Mouse (Mus musculus): Measurements from ENCODE around the gene Fam129b. TPM values are rescaled to one million over a fixed set of nuclear protein-coding genes. Genes with fewer than 3 reads are reported as not detected.
A peak's percentile ranks its signal among the peaks of the same experiment; 100 is the strongest.

The Fam129b gene
- total and polyA plus RNA-seq, 3 experiments = 17.5 to 20.0 TPM; not detected in 1

DNA sequence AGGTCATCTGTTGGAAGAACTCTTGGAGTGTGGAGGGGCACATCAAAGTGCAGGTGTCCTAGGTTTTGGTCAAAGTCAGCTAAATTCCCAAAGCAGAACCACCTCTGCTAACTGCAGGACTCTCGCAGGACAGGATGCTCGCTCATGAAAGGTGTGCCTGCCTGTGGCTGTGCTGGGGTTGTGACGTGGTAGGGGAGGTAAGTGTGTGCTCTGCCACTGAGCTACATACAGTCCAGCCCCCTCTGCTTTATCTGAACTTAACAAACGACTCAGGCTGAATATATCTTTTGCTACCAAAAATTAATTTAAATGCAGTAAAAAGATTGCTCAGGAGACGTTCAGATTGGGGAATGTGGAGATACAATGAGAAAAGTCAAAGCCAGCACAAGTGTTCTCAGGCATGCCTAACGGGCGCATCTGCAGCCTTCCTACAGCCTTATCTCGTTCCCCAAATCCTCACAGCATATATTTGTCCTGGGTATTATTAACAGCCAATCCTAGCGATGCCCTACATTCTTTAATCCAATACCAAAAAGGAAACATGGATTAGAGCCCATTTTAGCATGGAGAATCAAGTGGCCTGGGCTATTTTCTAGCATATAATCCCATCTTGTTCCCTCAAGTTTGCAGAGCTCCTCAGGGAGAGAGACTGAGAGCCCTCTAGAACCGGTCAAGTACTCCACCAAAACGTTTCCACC is 46.8 kb upstream of the Fam129b start:
- H3K9me3 ChIP-seq (replicated peaks; ENCODE audit: insufficient read depth, low read length) = no peaks in the 10 kb centered on the region
- no peak overlapping the region for H3K4me3 ChIP-seq (ENCODE audit: control insufficient read depth in 1 of 2, insufficient read depth in 1 of 2, low read depth in 2 of 2, low read length in 2 of 2)
- no peak for TF ChIP-seq JUND (IDR thresholded peaks at IDR 0.05; ENCODE audit: low read depth, low read length)
- TF ChIP-seq UBTF (IDR thresholded peaks at IDR 0.05; ENCODE audit: borderline replicate concordance, insufficient read depth, low read depth, low read length) = no peak
- TF ChIP-seq MAX (IDR thresholded peaks at IDR 0.05; ENCODE audit: low read length) = no peak
- TF ChIP-seq MYB (IDR thresholded peaks at IDR 0.05; ENCODE audit: low read depth, low read length) = no peak
- H3K36me3 ChIP-seq (ENCODE audit: control insufficient read depth in 1 of 2, insufficient read depth in 2 of 2, low read length in 2 of 2) = peaks cover 0 to 2% of the 10 kb centered on the region in 2 experiments; a peak in 1 of 4 replicates
- H3K79me2 ChIP-seq (ENCODE audit: control insufficient read depth, insufficient read depth, low read length, poor library complexity) = no peaks in the 10 kb centered on the region
- no peak overlapping the region for H3K9ac ChIP-seq (ENCODE audit: control insufficient read depth, low read depth, low read length, poor library complexity, severe bottlenecking)
- H3K27me3 ChIP-seq (ENCODE audit: control insufficient read depth in 1 of 2, insufficient read depth in 2 of 2, low read length in 2 of 2) = no peaks in the 10 kb centered on the region
- DNase-seq (ENCODE audit: low read depth, low spot score) = no peak
- H3K27ac ChIP-seq (ENCODE audit: control insufficient read depth, low read depth, low read length) = no peak overlapping the region
- no peaks in the 10 kb centered on the region for H3K4me1 ChIP-seq (ENCODE audit: control insufficient read depth in 1 of 2, insufficient read depth in 2 of 2, low read length in 2 of 2)

DNA sequence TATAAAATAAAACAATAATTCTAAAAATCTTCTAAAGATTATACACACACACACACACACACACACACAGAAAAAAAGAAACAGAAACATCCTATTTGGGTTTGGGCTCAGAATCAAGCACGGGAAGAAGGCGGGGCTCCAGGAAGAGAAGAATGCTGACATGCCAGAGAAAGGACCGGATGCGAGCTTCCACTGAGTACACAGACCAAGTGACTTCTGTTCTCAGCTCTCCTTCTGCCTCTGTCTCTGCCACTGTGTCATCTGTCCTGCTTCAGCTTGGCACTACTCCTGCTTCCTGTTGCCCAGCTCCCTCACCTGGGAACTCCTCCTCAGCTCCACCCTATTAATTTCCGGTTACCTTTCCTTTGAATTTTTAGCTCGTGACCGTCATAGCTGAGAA is 41.4 kb upstream of the Fam129b start:
- no peaks in the 10 kb centered on the region for H3K79me2 ChIP-seq (ENCODE audit: control insufficient read depth, insufficient read depth, low read length, poor library complexity)
- TF ChIP-seq CHD1 (IDR thresholded peaks at IDR 0.05; ENCODE audit: low read depth, low read length) (no peak), KAT2A (conservative IDR thresholded peaks at IDR 0.05; ENCODE audit: low read depth, low read length) (no peak), MXI1 (IDR thresholded peaks at IDR 0.05; ENCODE audit: low read depth, low read length) (no peak), NELFE (IDR thresholded peaks at IDR 0.05; ENCODE audit: low read depth, low read length) (no peak), ZKSCAN1 (IDR thresholded peaks at IDR 0.05; ENCODE audit: low read depth, low read length) (no peak), TCF12 (IDR thresholded peaks at IDR 0.05; ENCODE audit: low read depth, low read length) (no peak), NRF1 (IDR thresholded peaks at IDR 0.05; ENCODE audit: insufficient read depth, low read depth, low read length, poor library complexity, severe bottlenecking) (no peak)
- no peaks in the 10 kb centered on the region for H3K27me3 ChIP-seq (ENCODE audit: control insufficient read depth in 1 of 2, insufficient read depth in 2 of 2, low read length in 2 of 2)
- H3K4me3 ChIP-seq (ENCODE audit: control insufficient read depth in 1 of 2, insufficient read depth in 1 of 2, low read depth in 2 of 2, low read length in 2 of 2) = no peak overlapping the region
- no peaks in the 10 kb centered on the region for H3K9me3 ChIP-seq (replicated peaks; ENCODE audit: insufficient read depth, low read length)
- H3K27ac ChIP-seq (ENCODE audit: control insufficient read depth, low read depth, low read length) = no peak overlapping the region
- no peaks in the 10 kb centered on the region for H3K4me1 ChIP-seq (ENCODE audit: control insufficient read depth in 1 of 2, insufficient read depth in 2 of 2, low read length in 2 of 2)
- no peak overlapping the region for H3K9ac ChIP-seq (ENCODE audit: control insufficient read depth, low read depth, low read length, poor library complexity, severe bottlenecking)
- H3K36me3 ChIP-seq (ENCODE audit: control insufficient read depth in 1 of 2, insufficient read depth in 2 of 2, low read length in 2 of 2) = peaks cover 0 to 2% of the 10 kb centered on the region in 2 experiments; a peak in 1 of 4 replicates
- DNase-seq (ENCODE audit: low read depth, low spot score) = no peak

DNA sequence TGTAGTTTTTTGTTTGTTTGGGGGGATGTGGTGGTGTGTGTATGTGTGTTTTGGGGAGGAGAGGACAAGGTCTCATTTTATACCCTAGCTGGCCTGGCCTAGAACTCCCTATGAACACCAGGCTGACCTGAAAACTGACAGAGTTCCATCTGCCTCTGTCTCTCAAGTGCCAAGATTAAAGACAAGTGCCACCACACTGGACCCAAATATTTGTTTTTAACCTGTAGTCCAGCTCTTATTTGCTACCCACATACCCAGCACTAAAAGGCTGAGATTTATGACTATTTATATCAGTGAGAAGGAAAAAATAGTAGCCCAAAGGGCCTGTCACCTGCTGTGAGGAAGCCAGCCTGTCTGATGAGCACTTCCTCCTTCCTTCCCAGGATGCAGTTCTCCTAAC is 40.3 kb upstream of the Fam129b start:
- no peak overlapping the region for H3K27ac ChIP-seq (ENCODE audit: control insufficient read depth, low read depth, low read length)
- H3K36me3 ChIP-seq (ENCODE audit: control insufficient read depth in 1 of 2, insufficient read depth in 2 of 2, low read length in 2 of 2) = peaks cover 0 to 2% of the 10 kb centered on the region in 2 experiments; a peak in 1 of 4 replicates
- no peak overlapping the region for H3K9ac ChIP-seq (ENCODE audit: control insufficient read depth, low read depth, low read length, poor library complexity, severe bottlenecking)
- TF ChIP-seq ELF1 (IDR thresholded peaks at IDR 0.05; ENCODE audit: low read depth, low read length) (peak; percentile 42; the same call in 1 of the 2 replicates), ZC3H11A (IDR thresholded peaks at IDR 0.05; ENCODE audit: low read depth, low read length) (no peak)
- H3K4me3 ChIP-seq (ENCODE audit: control insufficient read depth in 1 of 2, insufficient read depth in 1 of 2, low read depth in 2 of 2, low read length in 2 of 2) = no peak overlapping the region
- H3K27me3 ChIP-seq (ENCODE audit: control insufficient read depth in 1 of 2, insufficient read depth in 2 of 2, low read length in 2 of 2) = no peaks in the 10 kb centered on the region
- no peaks in the 10 kb centered on the region for H3K79me2 ChIP-seq (ENCODE audit: control insufficient read depth, insufficient read depth, low read length, poor library complexity)
- H3K4me1 ChIP-seq (ENCODE audit: control insufficient read depth in 1 of 2, insufficient read depth in 2 of 2, low read length in 2 of 2) = no peaks in the 10 kb centered on the region
- peak; percentile 30 for DNase-seq (ENCODE audit: low read depth, low spot score)
- no peaks in the 10 kb centered on the region for H3K9me3 ChIP-seq (replicated peaks; ENCODE audit: insufficient read depth, low read length)
